Mouse (Mus musculus) stomach, embryonic 15.5 days (tissue): ENCODE results near the gene Nr1d2. TPM values are rescaled to one million over a fixed set of nuclear protein-coding genes. Genes with fewer than 3 reads are reported as not detected.
"Not testable (repeated sequence)": the region's sequence is repeated elsewhere in the genome, so short reads cannot be mapped to it uniquely, and the experiment has no call there.

Experiments used
- ATAC-seq: fragments of 200-750 bp; cut with Nextera tagmentation; 2 replicates; pipeline ENCODE4 v1.8.0; 2017; ENCODE audit warnings: low read depth, moderate number of reproducible peaks, moderate TSS enrichment; ENCODE audit not compliant: insufficient read depth, low FRiP score
- H3K27ac ChIP-seq: fragments of 300-500 bp; sonication (generic); 2 replicates; pipeline ENCODE4 v1.5.1; 2015; ENCODE audit warnings: mild to moderate bottlenecking, inconsistent platforms
- H3K27me3 ChIP-seq: fragments of 300-500 bp; sonication (generic); replicated peaks from 2 replicates; pipeline ENCODE4 v1.6.1; 2015; ENCODE audit warnings: inconsistent platforms
- H3K36me3 ChIP-seq: fragments of 300-500 bp; sonication (generic); 2 replicates; pipeline ENCODE4 v1.6.1; 2015; ENCODE audit warnings: inconsistent platforms
- H3K4me1 ChIP-seq: fragments of 300-500 bp; sonication (generic); 2 replicates; pipeline ENCODE4 v1.6.1; 2015; ENCODE audit warnings: inconsistent platforms
- H3K4me2 ChIP-seq: fragments of 300-500 bp; sonication (generic); 2 replicates; pipeline ENCODE4 v1.6.1; 2015; ENCODE audit warnings: mild to moderate bottlenecking, inconsistent platforms
- H3K4me3 ChIP-seq: fragments of 300-500 bp; sonication (generic); replicated peaks from 2 replicates; pipeline ENCODE4 v1.5.1; 2015; ENCODE audit warnings: inconsistent platforms
- H3K9ac ChIP-seq: fragments of 300-500 bp; sonication (generic); 2 replicates; pipeline ENCODE4 v1.6.1; 2015; ENCODE audit warnings: inconsistent platforms
- H3K9me3 ChIP-seq: fragments of 300-500 bp; sonication (generic); 2 replicates; pipeline ENCODE4 v1.6.1; 2016; ENCODE audit warnings: inconsistent platforms
- whole genome bisulfite sequencing: fragments of 180-500 bp; shearing (Covaris S2); methylation state at CpG from one replicate; pipeline ENCODE4 v1.1.7; 2015; 5-methylcytosine and 5-hydroxymethylcytosine counted together
- polyA plus RNA-seq: library from polyadenylated mRNA; unstranded; fragments of >200 nt; fragmentation: Nextera tagmentation; extraction: Ambion mirVana; gene quantifications from 2 replicates; pipeline ENCODE4 v1.2.1, GENCODE M21; 2015

Gene Nr1d2
- polyA plus RNA-seq, 1 experiment from 2014 or later = 6.7 TPM

DNA sequence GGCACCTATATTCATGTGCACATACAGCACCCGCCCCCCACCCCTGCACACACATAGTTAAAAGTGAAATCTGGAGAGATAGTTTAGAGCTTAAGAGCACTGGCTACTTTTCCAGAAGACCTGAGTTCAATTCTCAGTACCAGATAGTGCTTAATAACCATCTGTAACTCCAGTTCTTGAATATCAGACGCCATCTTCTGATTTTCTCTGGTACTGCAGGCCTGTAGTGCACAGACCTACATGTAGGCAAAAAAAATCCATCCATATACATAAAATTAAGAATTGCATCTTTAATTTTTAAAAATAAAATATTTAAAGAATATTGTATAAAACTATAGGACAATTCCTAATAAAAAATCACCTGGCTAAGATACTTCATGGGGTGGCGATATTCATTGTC lies 22.3 kb upstream of the Nr1d2 start:
- Histone ChIP-seq H3K4me1 (no peaks in the 10 kb centered on the region), H3K4me3 (no peak overlapping the region)
- WGBS = 83% methylated on average over 3 of the region's 3 CpGs

DNA sequence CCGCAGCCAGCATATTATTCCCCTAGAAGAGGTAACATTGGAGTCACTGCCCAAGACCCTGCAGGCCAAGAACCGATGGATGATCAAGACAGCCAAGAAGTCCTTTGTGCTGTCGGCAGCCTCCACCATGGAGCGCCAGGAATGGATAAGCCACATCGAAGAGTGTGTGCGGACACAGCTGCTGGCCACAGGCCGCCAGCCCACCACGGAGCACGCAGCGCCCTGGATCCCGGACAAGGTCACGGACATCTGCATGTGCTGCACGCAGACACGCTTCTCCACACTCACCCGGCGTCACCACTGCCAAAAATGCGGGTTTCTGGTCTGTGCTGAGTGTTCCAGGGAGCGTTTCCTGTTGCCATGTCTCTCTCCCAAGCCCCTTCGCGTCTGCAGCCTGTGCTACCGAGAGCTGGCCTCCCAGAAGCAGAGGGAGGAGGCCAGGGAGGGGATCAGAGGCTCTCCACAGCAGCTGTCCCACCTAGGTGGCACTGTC lies 3.8 kb upstream of the Nr1d2 start:
- Histone ChIP-seq H3K4me1 (0 out of 2 replicates have a peak, but pooled peaks cover 3% of the 10 kb centered on the region), H3K4me3 (no peak overlapping the region), H3K27me3 (no peaks in the 10 kb centered on the region), H3K36me3 (no peaks in the 10 kb centered on the region), H3K4me2 (no peak overlapping the region), H3K9ac (no peak overlapping the region), H3K9me3 (no peaks in the 10 kb centered on the region), H3K27ac (no peak overlapping the region)
- no peak for ATAC-seq
- WGBS = 84% methylated on average over 21 of the region's 21 CpGs

More for the DNA sequence above, 22.3 kb upstream of the Nr1d2 start:
- H3K9me3 ChIP-seq = no peaks in the 10 kb centered on the region
- no peaks in the 10 kb centered on the region for H3K36me3 ChIP-seq
- no peak overlapping the region for H3K27ac ChIP-seq
- no peak for ATAC-seq
- H3K9ac ChIP-seq = no peak overlapping the region
- no peaks in the 10 kb centered on the region for H3K27me3 ChIP-seq
- H3K4me2 ChIP-seq = no peak overlapping the region

DNA sequence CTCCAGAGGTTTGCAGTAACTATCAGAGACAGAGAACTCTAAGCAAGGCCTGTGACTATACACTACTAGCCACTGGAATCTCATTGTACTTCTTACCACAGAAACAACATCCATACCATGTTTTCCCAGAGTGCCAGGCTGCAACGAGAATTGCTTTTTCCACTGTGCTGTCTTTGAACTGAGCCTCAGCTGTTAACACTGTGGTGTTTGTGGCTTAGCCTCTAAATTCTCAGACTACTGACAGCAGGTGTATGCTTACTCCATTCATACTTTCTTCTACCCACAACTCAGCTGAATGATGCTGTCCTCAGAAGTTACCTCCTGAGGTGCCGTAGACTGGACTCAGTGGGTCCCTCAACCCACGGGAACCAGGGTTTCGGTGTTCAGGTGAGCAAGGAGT lies 2.9 kb upstream of the Nr1d2 start:
- ATAC-seq = no peak
- WGBS = 87% methylated on average over 4 of the region's 4 CpGs

DNA sequence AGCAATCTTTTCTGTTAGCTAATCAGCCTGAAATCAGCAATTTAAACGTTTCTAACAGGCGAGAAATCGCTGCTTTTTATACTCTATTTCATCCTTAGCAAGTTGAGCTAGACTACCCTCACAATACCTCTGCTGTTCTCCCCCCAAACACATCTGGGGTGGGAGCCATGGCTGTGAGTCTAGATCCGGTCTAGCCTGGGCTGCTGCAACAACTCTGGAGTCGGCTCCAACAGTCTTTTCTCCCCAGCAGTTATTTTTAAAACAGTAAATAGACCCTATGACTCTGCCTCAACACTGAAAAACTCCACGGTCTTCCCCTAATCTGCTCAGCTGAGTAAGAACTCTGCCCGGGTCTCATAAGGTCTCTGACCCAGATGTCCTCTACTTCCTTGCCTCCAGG lies 1.2 kb upstream of the Nr1d2 start:
- no peaks in the 10 kb centered on the region for H3K27me3 ChIP-seq
- no peaks in the 10 kb centered on the region for H3K9me3 ChIP-seq
- no peaks in the 10 kb centered on the region for H3K36me3 ChIP-seq
- no peak overlapping the region for H3K27ac ChIP-seq
- H3K4me1 ChIP-seq = 0 out of 2 replicates have a peak, but pooled peaks cover 3% of the 10 kb centered on the region
- no peak overlapping the region for H3K9ac ChIP-seq
- no peak for ATAC-seq
- WGBS = 63% methylated on average over 7 of the region's 7 CpGs
- H3K4me3 ChIP-seq = no peak overlapping the region
- H3K4me2 ChIP-seq = no peak overlapping the region

More for the DNA sequence above, 2.9 kb upstream of the Nr1d2 start:
- no peaks in the 10 kb centered on the region for H3K9me3 ChIP-seq
- H3K9ac ChIP-seq = no peak overlapping the region
- 0 out of 2 replicates have a peak, but pooled peaks cover 3% of the 10 kb centered on the region for H3K4me1 ChIP-seq
- H3K4me2 ChIP-seq = no peak overlapping the region
- H3K4me3 ChIP-seq = no peak overlapping the region
- H3K27me3 ChIP-seq = no peaks in the 10 kb centered on the region
- H3K27ac ChIP-seq = no peak overlapping the region
- H3K36me3 ChIP-seq = no peaks in the 10 kb centered on the region

- H3K9ac ChIP-seq = peak overlapping the region; percentile 60; the same call in 1 of the 2 replicates
- peak overlapping the region; percentile 77 for H3K4me2 ChIP-seq
- H3K4me1 ChIP-seq = 0 out of 2 replicates have a peak, but pooled peaks cover 6% of the 10 kb centered on the region
- peak overlapping the region; percentile 86 for H3K27ac ChIP-seq
- no peaks in the 10 kb centered on the region for H3K27me3 ChIP-seq
- WGBS = under 1% methylated on average over 71 of the region's 71 CpGs
- ATAC-seq = peak; percentile 86
- no peaks in the 10 kb centered on the region for H3K9me3 ChIP-seq
- H3K4me3 ChIP-seq = peak overlapping the region; percentile 72
- H3K36me3 ChIP-seq = no peaks in the 10 kb centered on the region
Observed at GRCm38 (mm10) chr14:18238131-18238749, 687 bp downstream of the Nr1d2 start.

DNA sequence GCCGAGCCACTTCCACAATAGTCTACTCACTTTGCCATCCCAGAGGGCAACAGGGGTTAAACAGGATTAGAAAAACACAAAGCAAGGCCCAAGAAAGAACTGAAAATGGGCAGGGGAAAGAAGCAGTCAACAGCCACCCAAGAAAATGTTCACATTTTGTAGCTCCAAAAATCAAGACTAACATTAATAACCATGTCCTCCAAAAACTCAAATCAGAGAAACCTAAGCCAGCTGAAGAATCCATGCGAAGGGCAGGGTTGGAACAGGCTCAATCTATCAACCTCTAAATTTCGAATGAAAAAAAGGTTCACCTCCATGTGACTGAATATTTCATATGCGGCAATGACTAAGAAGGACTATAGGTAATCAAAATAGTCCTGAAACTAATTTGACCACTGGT lies 1.5 kb downstream of the Nr1d2 start:
- H3K4me1 ChIP-seq = 0 out of 2 replicates have a peak, but pooled peaks cover 6% of the 10 kb centered on the region
- 64% methylated on average over 4 of the region's 4 CpGs for WGBS
- H3K4me2 ChIP-seq = peak overlapping the region; percentile 77; the same call in 1 of the 2 replicates
- no peaks in the 10 kb centered on the region for H3K9me3 ChIP-seq
- no peak overlapping the region for H3K27ac ChIP-seq
- no peak for ATAC-seq
- H3K36me3 ChIP-seq = no peaks in the 10 kb centered on the region
- no peaks in the 10 kb centered on the region for H3K27me3 ChIP-seq
- H3K4me3 ChIP-seq = no peak overlapping the region
- H3K9ac ChIP-seq = no peak overlapping the region; the same call in 1 of the 2 replicates

- not testable (repeated sequence) for H3K9ac ChIP-seq, ATAC-seq, H3K27me3 ChIP-seq, H3K27ac ChIP-seq, H3K4me2 ChIP-seq, H3K36me3 ChIP-seq, H3K4me1 ChIP-seq, H3K4me3 ChIP-seq, H3K9me3 ChIP-seq
- 57% methylated on average over 2 of the region's 2 CpGs for WGBS
Observed at GRCm38 (mm10) chr14:18236496-18237235, 2.3 kb downstream of the Nr1d2 start.

- WGBS = 47% methylated on average over 5 of the region's 5 CpGs
- no peak for ATAC-seq
- H3K9me3 ChIP-seq = no peaks in the 10 kb centered on the region
Observed at GRCm38 (mm10) chr14:18233981-18234960, 4.7 kb downstream of the Nr1d2 start.

DNA sequence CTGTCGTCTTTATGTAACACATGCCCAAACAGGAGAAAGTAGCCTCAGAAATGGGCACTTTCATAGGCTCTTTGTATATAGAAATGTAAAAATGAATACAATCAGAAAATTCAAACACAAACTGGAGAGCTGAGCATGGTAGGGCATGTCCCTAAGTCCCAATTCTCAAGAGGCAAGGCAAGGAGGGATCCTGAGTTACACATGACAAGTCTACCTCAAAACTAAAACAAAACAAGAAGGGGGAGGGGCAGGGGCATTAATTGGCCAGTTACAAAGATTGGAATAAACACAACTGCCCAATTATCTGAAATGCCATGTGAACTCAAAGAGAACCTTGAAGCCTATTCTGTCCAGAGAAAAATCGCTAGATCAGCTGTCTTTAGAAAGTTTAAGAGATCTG lies 5.9 kb downstream of the Nr1d2 start:
- ATAC-seq = no peak
- Histone ChIP-seq H3K9ac (no peak overlapping the region), H3K4me1 (0 out of 2 replicates have a peak, but pooled peaks cover 3% of the 10 kb centered on the region), H3K27me3 (no peaks in the 10 kb centered on the region), H3K36me3 (no peaks in the 10 kb centered on the region), H3K4me2 (no peak overlapping the region), H3K9me3 (no peaks in the 10 kb centered on the region), H3K4me3 (no peak overlapping the region), H3K27ac (no peak overlapping the region)
- WGBS = 86% methylated on average over 2 of the region's 2 CpGs

More at GRCm38 (mm10) chr14:18233981-18234960, 4.7 kb downstream of the Nr1d2 start:
- Histone ChIP-seq H3K4me2 (no peak overlapping the region), H3K27me3 (no peaks in the 10 kb centered on the region), H3K4me3 (no peak overlapping the region), H3K9ac (no peak overlapping the region), H3K36me3 (no peaks in the 10 kb centered on the region), H3K27ac (peak overlapping the region; percentile 55; the same call in 1 of the 2 replicates), H3K4me1 (0 out of 2 replicates have a peak, but pooled peaks cover 3% of the 10 kb centered on the region)

DNA sequence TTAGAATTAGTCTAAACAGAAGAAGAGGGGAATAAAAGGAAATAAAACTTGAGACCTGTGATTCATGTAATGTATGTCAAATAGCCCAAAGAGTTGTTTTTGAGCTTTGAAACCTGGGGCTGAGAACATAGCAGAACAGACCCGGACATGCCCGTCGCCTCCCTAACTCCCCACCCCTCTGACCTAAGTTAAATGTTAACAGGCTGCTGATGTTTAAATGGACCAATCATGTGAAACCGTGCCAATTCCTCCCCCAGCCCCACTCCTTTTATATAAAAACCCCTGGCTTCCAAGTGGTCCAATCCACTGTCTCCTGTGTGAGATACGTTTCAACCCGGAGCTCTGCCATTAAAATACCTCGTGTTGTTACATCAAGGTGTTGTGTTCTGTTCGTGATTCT lies 7.1 kb downstream of the Nr1d2 start:
- not testable (repeated sequence) for H3K4me1 ChIP-seq, H3K4me3 ChIP-seq, H3K27ac ChIP-seq, ATAC-seq, H3K36me3 ChIP-seq, H3K4me2 ChIP-seq, H3K27me3 ChIP-seq, H3K9ac ChIP-seq, H3K9me3 ChIP-seq
- WGBS = 89% methylated on average over 8 of the region's 8 CpGs

DNA sequence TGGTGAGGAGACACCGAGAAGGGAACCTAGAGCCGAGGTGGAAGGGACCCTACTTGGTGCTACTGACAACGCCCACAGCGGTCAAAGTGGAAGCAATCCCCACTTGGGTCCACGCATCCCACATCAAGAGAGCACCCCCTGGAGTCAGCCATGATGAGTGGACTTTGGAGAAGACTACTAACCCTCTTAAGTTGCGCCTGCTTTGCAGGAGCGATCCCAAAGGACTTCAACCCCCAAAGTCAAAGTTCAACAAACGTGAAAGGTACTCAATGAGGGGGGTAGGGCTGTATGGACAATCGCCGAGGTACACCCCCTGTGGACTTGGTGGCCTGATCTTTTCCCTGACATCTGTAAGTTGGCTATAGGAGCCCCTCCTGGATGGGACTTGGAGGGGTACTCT lies 9.2 kb downstream of the Nr1d2 start:
- ATAC-seq, H3K9ac ChIP-seq, H3K4me2 ChIP-seq, H3K36me3 ChIP-seq, H3K9me3 ChIP-seq, H3K4me3 ChIP-seq, H3K27me3 ChIP-seq, H3K27ac ChIP-seq, H3K4me1 ChIP-seq: not testable (repeated sequence)
- 92% methylated on average over 10 of the region's 10 CpGs for WGBS
